Mouse (Mus musculus) mouse embryonic stem cell (cell line): ENCODE results near the gene Tmem50a.

ENCODE experiments used
- in situ Hi-C, 2 experiments: fragments of 300-500 bp; cut with MboI; formaldehyde crosslinking; loops; 1 replicate in 1 of 2; 3 replicates in 1 of 2; pipeline ENCODE4 v1.14.3; 2019 to 2020; ENCODE audit warnings: low sequenced_read_pairs in 2 of 2, low pct_unique_long_range_greater_than_20kb in 1 of 2, mixed read lengths in 1 of 2; ENCODE audit not compliant: unreplicated experiment in 1 of 2

Tmem50a gene

DNA sequence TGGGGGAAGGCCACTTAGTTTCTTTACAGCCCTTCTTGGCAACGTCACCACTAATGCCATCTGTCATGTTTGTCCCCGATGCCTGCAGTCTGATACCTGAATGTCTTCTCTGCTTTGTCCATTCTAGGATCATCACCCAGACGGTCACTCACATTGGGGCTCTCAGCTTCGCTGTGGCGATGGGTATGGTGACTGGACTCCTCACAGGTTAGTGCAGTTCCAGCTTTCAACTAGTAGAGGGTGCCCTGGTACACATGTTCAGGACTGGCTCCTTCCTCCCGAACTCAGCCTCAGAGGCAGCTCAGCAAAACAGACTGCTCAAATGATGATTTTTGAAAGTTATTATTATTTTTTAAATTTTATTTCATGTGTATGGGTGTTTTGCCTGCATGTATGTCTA lies 22.7 kb downstream of the Tmem50a start:
- in situ Hi-C loops: no loop called here

DNA sequence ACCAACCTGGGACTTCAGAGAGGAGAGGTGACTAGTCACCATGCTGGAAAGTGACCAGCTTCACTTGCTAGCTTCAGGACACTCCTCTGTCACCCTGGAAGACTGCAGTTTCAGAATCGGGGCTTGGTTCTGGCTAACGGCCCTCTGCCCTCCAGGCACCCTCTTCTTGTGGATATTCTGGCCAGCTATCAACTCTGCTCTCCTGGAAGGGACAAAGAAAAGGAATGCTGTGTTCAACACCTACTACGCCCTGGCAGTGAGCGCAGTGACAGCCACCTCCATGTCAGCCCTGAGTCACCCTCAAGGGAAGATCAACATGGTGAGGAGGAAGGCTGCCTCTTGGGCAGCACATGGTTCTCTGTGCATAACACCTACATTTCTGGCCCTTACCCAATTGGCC lies 30.5 kb downstream of the Tmem50a start:
- in situ Hi-C loops: no loop called here

- in situ Hi-C loops: no loop called here
These were observed 31.0 kb downstream of the Tmem50a start for GRCm38 (mm10) chr4:134883808-134884207.

DNA sequence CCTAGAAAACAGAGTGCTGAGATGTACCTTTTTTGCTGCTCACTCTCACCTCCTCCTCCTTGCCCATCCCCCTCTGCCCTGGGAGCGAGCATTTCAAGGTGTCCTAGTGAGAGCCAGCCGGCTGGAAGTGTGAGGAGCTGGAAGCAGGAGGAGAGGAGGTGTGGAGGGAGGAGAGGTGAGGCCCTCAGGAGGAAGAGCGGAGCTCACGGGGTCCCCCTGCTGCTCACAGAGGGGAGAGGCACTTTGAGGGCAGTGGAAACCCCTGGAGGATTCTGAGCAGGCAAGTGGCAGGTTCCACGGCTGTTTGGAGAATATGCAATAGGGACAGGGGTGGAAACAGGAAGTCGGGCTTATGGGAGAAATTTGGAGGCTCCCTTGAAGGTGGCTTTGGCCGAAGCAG lies 31.6 kb downstream of the Tmem50a start:
- in situ Hi-C loops: no loop called here

- in situ Hi-C loops: no loop called here
These were observed 34.8 kb downstream of the Tmem50a start for GRCm38 (mm10) chr4:134880041-134880440.

GRCm38 (mm10) chr4:134879410-134879981 lies 35.3 kb downstream of the Tmem50a start:
- in situ Hi-C loops: no loop called here

- in situ Hi-C loops: no loop called here
These were observed 38.7 kb downstream of the Tmem50a start for GRCm38 (mm10) chr4:134876171-134876570.

- in situ Hi-C loops: no loop called here
These were observed 42.9 kb downstream of the Tmem50a start for GRCm38 (mm10) chr4:134871950-134872349.

DNA sequence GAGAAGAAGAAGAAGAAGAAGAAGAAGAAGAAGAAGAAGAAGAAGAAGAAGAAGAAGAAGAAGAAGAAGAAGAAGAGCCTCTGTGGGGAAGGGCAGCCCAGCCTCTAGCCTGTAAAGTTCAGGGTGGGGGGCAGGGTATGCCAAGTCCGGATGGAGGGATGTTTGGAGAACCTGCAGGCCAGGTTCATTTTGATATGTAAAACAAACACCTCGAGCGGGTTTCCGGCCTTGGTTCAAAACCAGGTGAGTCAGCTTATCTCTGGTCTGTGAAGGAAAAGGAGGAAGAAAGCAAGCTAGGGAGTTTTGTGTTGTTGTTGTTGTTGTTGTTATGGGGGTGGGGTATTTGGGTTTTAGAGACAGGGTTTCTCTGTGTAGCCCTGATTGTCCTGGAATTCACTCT lies 43.3 kb downstream of the Tmem50a start:
- in situ Hi-C loops: no loop called here

DNA sequence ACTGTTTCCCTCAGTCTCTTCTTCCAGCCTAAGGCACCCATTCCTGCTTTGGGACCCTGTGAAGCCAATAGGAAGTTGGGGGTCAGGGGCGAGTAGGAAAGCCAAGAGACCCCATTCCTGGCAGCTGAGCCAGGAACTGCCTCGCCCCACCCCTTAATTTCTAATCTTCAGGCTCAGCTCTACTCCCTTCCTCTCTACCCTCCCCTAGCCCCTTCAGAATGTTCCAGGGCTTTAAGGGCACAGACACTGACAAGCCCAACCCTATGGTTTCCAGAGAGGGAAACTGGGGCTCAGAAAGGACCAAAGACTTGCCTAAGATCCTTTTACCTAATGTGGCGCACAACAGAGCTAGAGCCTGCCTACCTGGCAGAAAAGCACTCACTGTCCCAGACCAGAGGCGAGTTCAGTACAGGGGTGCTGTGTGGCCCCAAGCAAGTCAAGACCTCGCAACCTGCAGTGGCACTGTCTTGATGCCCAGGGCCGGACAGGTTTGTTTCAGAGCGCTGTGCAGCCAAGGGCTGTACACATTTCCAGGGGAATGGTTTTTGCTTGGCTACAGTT lies 44.9 kb downstream of the Tmem50a start:
- in situ Hi-C loops: no loop called here

GRCm38 (mm10) chr4:134869068-134869730 lies 45.6 kb downstream of the Tmem50a start:
- in situ Hi-C loops: no loop called here

- in situ Hi-C loops: no loop called here
These were observed 46.3 kb downstream of the Tmem50a start for GRCm38 (mm10) chr4:134868490-134868889.

- in situ Hi-C loops: no loop called here
These were observed 46.8 kb downstream of the Tmem50a start for GRCm38 (mm10) chr4:134868065-134868464.

- in situ Hi-C loops: no loop called here
These were observed 47.2 kb downstream of the Tmem50a start for GRCm38 (mm10) chr4:134867661-134868060.

DNA sequence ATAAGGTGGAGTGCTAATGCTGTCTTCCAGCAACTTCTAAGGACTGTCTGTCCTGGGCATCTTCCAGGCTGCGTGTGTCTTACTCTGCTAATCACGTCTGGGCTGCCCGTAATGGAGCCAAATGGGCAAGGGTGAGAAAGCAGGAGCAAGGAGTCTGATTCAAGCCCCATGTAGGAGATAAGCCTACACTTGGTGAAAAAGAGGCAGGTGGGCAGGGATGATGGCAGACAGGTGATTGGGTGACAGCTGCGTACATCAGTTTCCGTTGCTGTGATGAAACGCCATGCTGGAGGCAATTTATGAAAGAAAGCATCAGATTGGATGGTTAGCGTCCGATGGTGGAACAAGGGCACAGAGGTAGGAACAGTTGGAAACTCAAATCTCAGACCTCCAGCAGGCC lies 47.6 kb downstream of the Tmem50a start:
- in situ Hi-C loops: no loop called here

GRCm38 (mm10) chr4:134865789-134866188 lies 49.0 kb downstream of the Tmem50a start:
- in situ Hi-C loops: no loop called here

DNA sequence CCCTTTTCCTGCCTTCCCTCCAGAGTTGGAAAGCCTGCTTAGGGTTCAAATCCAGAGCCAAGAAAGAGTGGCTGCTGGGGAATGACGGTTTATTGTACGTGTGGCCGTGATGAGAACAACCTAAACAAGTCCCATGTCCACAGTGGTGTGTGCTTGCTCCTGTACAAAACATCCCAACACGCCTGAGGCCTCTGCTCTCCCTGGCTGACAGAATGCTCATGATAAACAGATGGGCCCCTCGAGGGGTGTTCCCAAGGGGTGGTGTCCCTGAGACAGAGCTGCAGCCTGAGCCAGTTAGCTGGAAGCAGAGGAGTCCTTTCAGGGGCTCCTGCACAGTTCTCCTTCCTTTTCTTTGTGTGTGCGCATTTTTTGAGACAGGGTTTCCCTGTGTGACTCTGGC lies 49.5 kb downstream of the Tmem50a start:
- in situ Hi-C loops: no loop called here

DNA sequence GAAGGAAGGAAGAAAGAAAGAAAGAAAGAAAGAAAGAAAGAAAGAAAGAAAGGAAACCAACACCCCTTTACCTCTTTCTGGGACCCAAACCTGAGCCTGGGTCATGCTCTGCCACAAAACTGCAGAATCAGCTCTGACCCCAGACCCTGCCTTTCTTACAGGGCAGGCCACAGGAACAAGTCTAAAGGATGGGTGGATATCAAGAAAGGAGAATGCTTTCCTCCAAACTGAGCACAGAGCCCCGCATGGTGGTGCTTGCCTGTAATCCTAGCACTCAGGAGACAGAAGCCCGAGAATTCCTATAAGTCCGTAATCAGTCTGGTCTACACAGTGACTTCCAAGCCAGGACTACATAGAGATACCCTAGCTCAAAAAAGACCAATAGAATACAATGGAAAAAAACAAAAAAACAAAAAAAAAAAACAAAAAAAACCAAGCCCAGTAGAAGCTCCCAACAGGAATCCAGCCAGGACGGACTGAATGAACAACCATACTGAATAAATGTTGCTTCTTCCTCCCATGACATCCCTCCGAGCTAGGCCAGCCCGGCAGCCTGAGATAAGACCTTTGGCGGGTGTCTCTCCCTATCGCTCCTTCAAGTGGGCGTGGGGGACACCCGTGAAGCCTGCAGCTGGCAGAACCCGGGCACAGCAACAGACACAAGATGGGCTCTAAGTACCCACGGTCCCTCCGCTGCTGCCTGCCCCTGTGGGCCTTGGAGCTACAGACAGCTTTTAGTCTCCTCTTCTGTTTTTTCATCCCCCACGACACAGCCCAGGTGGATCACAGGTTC lies 50.7 kb downstream of the Tmem50a start, which contains the start of gene Rhd:
TSS of gene Rhd (plus strand) at position 600 of the 793 bp plus-strand sequence.
- in situ Hi-C loops: no loop called here

DNA sequence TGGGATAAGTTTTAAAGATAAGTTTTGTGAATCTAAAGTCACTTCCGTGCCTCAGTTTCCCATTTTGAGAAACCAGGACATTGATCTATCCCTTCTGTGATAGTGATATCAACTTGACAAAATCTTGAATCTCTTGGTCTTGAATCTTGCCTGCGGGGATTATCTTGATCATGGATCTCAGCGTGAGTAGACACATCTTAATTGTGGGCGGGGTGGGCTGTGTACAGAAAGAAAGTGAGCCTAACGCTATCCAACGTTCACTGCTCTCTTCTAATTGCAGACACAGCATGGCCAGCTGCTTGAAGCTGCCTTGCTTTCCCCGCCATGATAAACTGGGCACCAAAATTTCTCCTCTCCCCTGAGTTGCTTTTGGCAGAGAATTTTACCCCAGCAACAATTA lies 51.8 kb downstream of the Tmem50a start:
- in situ Hi-C loops: no loop called here
